Mouse (Mus musculus) layer of hippocampus, adult 18-20 months (tissue): ENCODE measurements around the gene Olfr401. TPM values are rescaled to one million over a fixed set of nuclear protein-coding genes. Genes with fewer than 3 reads are reported as not detected.
"Not testable (repeated sequence)": the region's sequence is repeated elsewhere in the genome, so short reads cannot be mapped to it uniquely, and the experiment has no call there.

Experiments
- DNase-seq, 2 experiments: peaks; one replicate each; pipeline ENCODE4 v3.0.0; 2022; ENCODE audit warnings: low spot score in 2 of 2
- long read RNA-seq: library from polyadenylated mRNA; stranded (forward); transcript quantifications from one replicate; pipeline ENCODE4 v2.0.0, GENCODE M21; 2021
- total RNA-seq, 2 experiments: library from RNA; stranded (reverse); gene quantifications; 2 replicates each; pipeline ENCODE4 v1.2.3; 2021

The Olfr401 gene
- total RNA-seq, result not detected
- long read RNA-seq, result 0 reads

GRCm38 (mm10) chr11:74113412-74113811 lies at the start of gene Olfr401:
TSS of gene Olfr401 (plus strand) at chr11:74113712.
- no peak for DNase-seq

GRCm38 (mm10) chr11:74069655-74070054 lies 43.9 kb upstream of the Olfr401 start, which contains the start of gene Zfp616:
TSS of gene Zfp616 (plus strand) at chr11:74069955.
- DNase-seq, result no peak

- DNase-seq, result no peak
Observed at GRCm38 (mm10) chr11:74100724-74101123, 12.8 kb upstream of the Olfr401 start.

- no peak for DNase-seq
Observed at GRCm38 (mm10) chr11:74101507-74101906, 12.0 kb upstream of the Olfr401 start.

GRCm38 (mm10) chr11:74105066-74105465 lies 8.4 kb upstream of the Olfr401 start:
- no peak for DNase-seq

GRCm38 (mm10) chr11:74140001-74140400 lies 26.5 kb downstream of the Olfr401 start:
- DNase-seq, result not testable (repeated sequence)

GRCm38 (mm10) chr11:74145866-74146265 lies 32.4 kb downstream of the Olfr401 start:
- no peak for DNase-seq

GRCm38 (mm10) chr11:74153229-74153628 lies 39.7 kb downstream of the Olfr401 start, which contains the start of gene Olfr402:
TSS of gene Olfr402 (plus strand) at chr11:74153529.
- DNase-seq, result no peak

GRCm38 (mm10) chr11:74168771-74169170 lies 55.3 kb downstream of the Olfr401 start:
- DNase-seq, result no peak

Other genes with a start within 250 kb of the Olfr401 start
- not detected for gene Olfr394, start 222.9 kb upstream of the Olfr401 start, total RNA-seq
- gene Olfr395, start 204.4 kb upstream of the Olfr401 start, total RNA-seq, result not detected
- not detected for gene Olfr23, start 177.0 kb upstream of the Olfr401 start, total RNA-seq
- gene Olfr397, start 152.9 kb upstream of the Olfr401 start, total RNA-seq, result not detected
- gene Olfr398, start 123.3 kb upstream of the Olfr401 start, total RNA-seq, result not detected
- not detected for gene Olfr139, start 57.2 kb upstream of the Olfr401 start, total RNA-seq
- gene Olfr399, start 57.1 kb upstream of the Olfr401 start, total RNA-seq, result not detected
- not detected for gene Zfp616, start 43.8 kb upstream of the Olfr401 start, total RNA-seq
- gene Olfr402, start 39.8 kb downstream of the Olfr401 start, total RNA-seq, result not detected
- gene Olfr403, start 72.5 kb downstream of the Olfr401 start, total RNA-seq, result not detected
- not detected for gene Olfr43, start 97.7 kb downstream of the Olfr401 start, total RNA-seq
- gene Olfr406, start 146.1 kb downstream of the Olfr401 start, total RNA-seq, result not detected
- gene Olfr59, start 170.0 kb downstream of the Olfr401 start, total RNA-seq, result not detected
- gene Olfr410, start 224.3 kb downstream of the Olfr401 start, total RNA-seq, result not detected
- not detected for gene Olfr411, start 238.9 kb downstream of the Olfr401 start, total RNA-seq
- not detected for gene Olfr412, start 248.4 kb downstream of the Olfr401 start, total RNA-seq